Mouse (Mus musculus): ENCODE results near the gene Prkag1.

DNA sequence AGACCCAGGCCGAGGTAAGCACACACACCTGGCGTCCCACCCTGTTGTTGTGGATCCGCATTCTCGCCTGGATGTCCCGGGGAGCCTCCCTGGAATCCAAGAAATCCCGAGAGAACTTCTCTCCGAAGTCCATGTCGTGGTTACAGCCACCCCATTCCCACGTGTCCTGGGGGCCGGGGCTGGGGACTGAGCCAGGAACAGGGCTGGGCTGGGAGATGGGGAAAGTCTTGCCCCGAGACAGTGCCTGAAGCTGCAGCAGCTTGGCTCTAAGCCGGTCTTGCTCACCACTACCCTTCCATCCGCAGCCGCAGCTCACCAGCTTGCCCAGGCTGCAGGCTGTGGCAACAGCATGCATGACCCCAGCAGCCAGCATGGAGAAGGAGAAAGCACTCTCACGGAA lies 57.2 kb downstream of the Prkag1 start:
- TF ChIP-seq CTCF (IDR thresholded peaks at IDR 0.05; ENCODE audit: insufficient read depth, low read depth, low read length) (no peak), POLR2A (IDR thresholded peaks at IDR 0.05; ENCODE audit: insufficient read depth, low read depth, low read length) (no peak)

All from olfactory bulb, adult 2 months (tissue).